Mouse (Mus musculus): ENCODE measurements around the gene Ferd3l. TPM values are rescaled to one million over a fixed set of nuclear protein-coding genes. Genes with fewer than 3 reads are reported as not detected.

Ferd3l gene
- polyA plus RNA-seq, 1 experiment from 2014 or later = not detected

- H3K36me3 ChIP-seq (ENCODE audit: insufficient read depth, low read length) = no peaks in the 10 kb centered on the region
- ATAC-seq (ENCODE audit: low FRiP score, low TSS enrichment) = no peak
- H3K9ac ChIP-seq (replicated peaks; ENCODE audit: low read length) = no peak overlapping the region
- no peaks in the 10 kb centered on the region for H3K9me3 ChIP-seq (ENCODE audit: low read length)
- no peak overlapping the region for H3K27ac ChIP-seq (ENCODE audit: low read length)
- H3K27me3 ChIP-seq (ENCODE audit: insufficient read depth, low read length) = peaks cover 85% of the 10 kb centered on the region
- H3K4me1 ChIP-seq (ENCODE audit: insufficient read depth, low read length) = peaks cover 17% of the 10 kb centered on the region
- WGBS = 13% methylated on average over 15 of the region's 15 CpGs
- H3K4me2 ChIP-seq (replicated peaks; ENCODE audit: low read depth, low read length) = no peak overlapping the region
- H3K4me3 ChIP-seq (ENCODE audit: low read length) = no peak overlapping the region
Observed at GRCm38 (mm10) chr12:33963671-33964369, 35.6 kb downstream of the Ferd3l start.

- no peak overlapping the region for H3K4me3 ChIP-seq (ENCODE audit: low read length)
- no peak overlapping the region for H3K9ac ChIP-seq (replicated peaks; ENCODE audit: low read length)
- WGBS = 29% methylated on average over 2 of the region's 2 CpGs
- no peak overlapping the region for H3K27ac ChIP-seq (ENCODE audit: low read length)
- H3K4me2 ChIP-seq (replicated peaks; ENCODE audit: low read depth, low read length) = no peak overlapping the region
- no peak for ATAC-seq (ENCODE audit: low FRiP score, low TSS enrichment)
- peaks cover 17% of the 10 kb centered on the region for H3K4me1 ChIP-seq (ENCODE audit: insufficient read depth, low read length)
- peaks cover 83% of the 10 kb centered on the region for H3K27me3 ChIP-seq (ENCODE audit: insufficient read depth, low read length)
- H3K36me3 ChIP-seq (ENCODE audit: insufficient read depth, low read length) = no peaks in the 10 kb centered on the region
- no peaks in the 10 kb centered on the region for H3K9me3 ChIP-seq (ENCODE audit: low read length)
Observed at GRCm38 (mm10) chr12:33964427-33964826, 36.2 kb downstream of the Ferd3l start.

GRCm38 (mm10) chr12:33965661-33966360 lies 37.6 kb downstream of the Ferd3l start:
- H3K4me1 ChIP-seq (ENCODE audit: insufficient read depth, low read length) = peaks cover 17% of the 10 kb centered on the region
- no peak overlapping the region for H3K4me3 ChIP-seq (ENCODE audit: low read length)
- no peak overlapping the region for H3K4me2 ChIP-seq (replicated peaks; ENCODE audit: low read depth, low read length)
- peaks cover 89% of the 10 kb centered on the region for H3K27me3 ChIP-seq (ENCODE audit: insufficient read depth, low read length)
- 13% methylated on average over 5 of the region's 5 CpGs for WGBS
- no peaks in the 10 kb centered on the region for H3K36me3 ChIP-seq (ENCODE audit: insufficient read depth, low read length)
- H3K27ac ChIP-seq (ENCODE audit: low read length) = no peak overlapping the region
- H3K9ac ChIP-seq (replicated peaks; ENCODE audit: low read length) = no peak overlapping the region
- no peaks in the 10 kb centered on the region for H3K9me3 ChIP-seq (ENCODE audit: low read length)
- ATAC-seq (ENCODE audit: low FRiP score, low TSS enrichment) = no peak

GRCm38 (mm10) chr12:33966490-33967415 lies 38.5 kb downstream of the Ferd3l start:
- ATAC-seq (ENCODE audit: low FRiP score, low TSS enrichment) = peak; percentile 16; the same call in 1 of the 2 replicates
- Histone ChIP-seq H3K4me1 (ENCODE audit: insufficient read depth, low read length) (peaks cover 17% of the 10 kb centered on the region), H3K27me3 (ENCODE audit: insufficient read depth, low read length) (peaks cover 91% of the 10 kb centered on the region), H3K27ac (ENCODE audit: low read length) (no peak overlapping the region), H3K9ac (replicated peaks; ENCODE audit: low read length) (no peak overlapping the region), H3K9me3 (ENCODE audit: low read length) (no peaks in the 10 kb centered on the region), H3K4me2 (replicated peaks; ENCODE audit: low read depth, low read length) (peak overlapping the region; percentile 42), H3K4me3 (ENCODE audit: low read length) (peak overlapping the region; percentile 24), H3K36me3 (ENCODE audit: insufficient read depth, low read length) (no peaks in the 10 kb centered on the region)
- 2% methylated on average over 35 of the region's 35 CpGs for WGBS

GRCm38 (mm10) chr12:33967514-33967913 lies 39.3 kb downstream of the Ferd3l start:
- H3K27ac ChIP-seq (ENCODE audit: low read length) = no peak overlapping the region
- WGBS = under 1% methylated on average over 21 of the region's 21 CpGs
- H3K4me1 ChIP-seq (ENCODE audit: insufficient read depth, low read length) = peaks cover 17% of the 10 kb centered on the region
- H3K4me3 ChIP-seq (ENCODE audit: low read length) = peak overlapping the region; percentile 24
- peaks cover 87% of the 10 kb centered on the region for H3K27me3 ChIP-seq (ENCODE audit: insufficient read depth, low read length)
- H3K4me2 ChIP-seq (replicated peaks; ENCODE audit: low read depth, low read length) = peak overlapping the region; percentile 42
- H3K9ac ChIP-seq (replicated peaks; ENCODE audit: low read length) = no peak overlapping the region
- no peaks in the 10 kb centered on the region for H3K9me3 ChIP-seq (ENCODE audit: low read length)
- peak; percentile 68 for ATAC-seq (ENCODE audit: low FRiP score, low TSS enrichment)
- no peaks in the 10 kb centered on the region for H3K36me3 ChIP-seq (ENCODE audit: insufficient read depth, low read length)

- Histone ChIP-seq H3K4me1 (ENCODE audit: insufficient read depth, low read length) (peaks cover 17% of the 10 kb centered on the region), H3K4me2 (replicated peaks; ENCODE audit: low read depth, low read length) (peak overlapping the region; percentile 42), H3K36me3 (ENCODE audit: insufficient read depth, low read length) (no peaks in the 10 kb centered on the region), H3K27ac (ENCODE audit: low read length) (no peak overlapping the region), H3K27me3 (ENCODE audit: insufficient read depth, low read length) (peaks cover 87% of the 10 kb centered on the region), H3K9me3 (ENCODE audit: low read length) (no peaks in the 10 kb centered on the region), H3K4me3 (ENCODE audit: low read length) (peak overlapping the region; percentile 24), H3K9ac (replicated peaks; ENCODE audit: low read length) (peak overlapping the region; percentile 22; the same call in 1 of the 2 replicates)
- no peak for ATAC-seq (ENCODE audit: low FRiP score, low TSS enrichment)
- 2% methylated on average over 37 of the region's 37 CpGs for WGBS
Observed at GRCm38 (mm10) chr12:33968041-33968897, 40.0 kb downstream of the Ferd3l start.

GRCm38 (mm10) chr12:33968898-33969178 lies 40.6 kb downstream of the Ferd3l start:
- no peak for ATAC-seq (ENCODE audit: low FRiP score, low TSS enrichment)
- H3K27ac ChIP-seq (ENCODE audit: low read length) = no peak overlapping the region
- H3K36me3 ChIP-seq (ENCODE audit: insufficient read depth, low read length) = no peaks in the 10 kb centered on the region
- H3K9me3 ChIP-seq (ENCODE audit: low read length) = no peaks in the 10 kb centered on the region
- peaks cover 17% of the 10 kb centered on the region for H3K4me1 ChIP-seq (ENCODE audit: insufficient read depth, low read length)
- no peak overlapping the region for H3K4me2 ChIP-seq (replicated peaks; ENCODE audit: low read depth, low read length)
- H3K4me3 ChIP-seq (ENCODE audit: low read length) = no peak overlapping the region
- peaks cover 84% of the 10 kb centered on the region for H3K27me3 ChIP-seq (ENCODE audit: insufficient read depth, low read length)
- WGBS = 19% methylated on average over 4 of the region's 4 CpGs
- no peak overlapping the region for H3K9ac ChIP-seq (replicated peaks; ENCODE audit: low read length)
